Mouse (Mus musculus): Measurements from ENCODE around the gene Rsc1a1. TPM values are rescaled to one million over a fixed set of nuclear protein-coding genes. Genes with fewer than 3 reads are reported as not detected.

Rsc1a1 gene
- total RNA-seq, 2 experiments from 2014 or later: 1.00 TPM; not detected in 1

DNA sequence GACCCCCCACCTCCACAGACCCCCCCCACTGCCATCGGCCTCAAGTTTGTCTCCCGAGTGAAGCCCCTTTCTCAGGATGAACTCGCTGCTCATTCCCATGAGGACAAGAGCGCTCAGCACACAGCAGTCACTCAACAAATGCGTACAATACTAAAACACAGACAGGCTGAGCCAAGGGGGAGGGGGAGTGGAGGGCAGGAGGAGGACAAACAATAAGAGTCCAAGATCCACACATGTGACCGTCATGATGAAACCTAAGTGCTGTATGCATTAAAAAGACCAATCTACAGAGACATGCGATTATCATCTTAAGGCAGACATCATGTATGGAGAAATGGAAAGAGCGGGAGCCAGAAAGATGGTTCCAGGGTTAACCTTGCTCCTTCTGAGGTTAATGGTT is 28.5 kb downstream of the Rsc1a1 start:
- intact Hi-C loops (cut with DNase I): no loop called here
- DNase-seq: no peak

- DNase-seq: peak; percentile 57 to 61
- intact Hi-C loops (cut with DNase I): no loop called here
Observed at GRCm38 (mm10) chr4:141655908-141656608, 29.3 kb downstream of the Rsc1a1 start.

- DNase-seq: no peak
Observed at GRCm38 (mm10) chr4:141654509-141654908, 30.9 kb downstream of the Rsc1a1 start.

GRCm38 (mm10) chr4:141653813-141654212 is 31.6 kb downstream of the Rsc1a1 start:
- no peak for DNase-seq
- intact Hi-C loops (cut with DNase I): no loop called here

More at GRCm38 (mm10) chr4:141654509-141654908, 30.9 kb downstream of the Rsc1a1 start:
- intact Hi-C loops (cut with DNase I): no loop called here

DNA sequence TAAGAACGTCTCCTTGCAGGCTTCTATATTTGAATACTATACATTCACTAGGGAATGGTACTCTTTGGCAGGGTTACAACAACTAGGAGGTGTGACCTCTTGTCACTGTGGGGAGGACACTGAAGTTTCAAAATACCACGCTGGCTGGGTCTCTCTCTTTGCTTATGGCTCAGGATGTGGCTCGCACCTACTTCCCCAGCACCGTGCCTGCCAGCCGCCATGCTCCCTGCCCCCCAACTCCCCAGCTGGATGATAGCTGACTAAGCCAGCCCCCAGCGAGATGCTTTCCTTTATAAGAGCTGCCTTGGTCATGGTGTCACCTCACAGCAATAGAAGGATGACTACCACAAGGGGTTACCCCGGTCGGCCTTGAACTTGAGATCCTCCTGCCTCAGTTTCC is 32.4 kb downstream of the Rsc1a1 start:
- DNase-seq: no peak
- intact Hi-C loops (cut with DNase I): no loop called here

DNA sequence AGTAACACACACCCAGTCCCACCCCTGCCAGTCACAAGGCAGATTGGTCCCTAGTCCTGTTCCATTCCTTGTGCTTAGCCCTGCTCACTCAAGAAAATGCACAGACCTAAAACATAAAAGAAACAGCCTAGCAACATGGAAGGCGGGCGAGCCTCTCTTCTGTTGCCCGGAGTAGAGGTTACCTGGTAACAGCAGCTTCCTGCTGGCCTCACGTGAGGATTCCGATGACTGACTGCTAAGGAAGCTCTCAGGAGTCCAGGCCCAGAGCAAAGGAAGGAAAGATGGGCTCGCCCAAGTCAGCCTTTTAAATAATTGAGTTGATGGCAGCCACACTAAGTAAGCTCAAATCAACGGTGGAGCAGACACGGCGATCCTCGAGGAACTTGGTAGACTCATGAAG is 33.5 kb downstream of the Rsc1a1 start:
- intact Hi-C loops (cut with DNase I): no loop called here
- DNase-seq: no peak

- DNase-seq: peak; percentile 49 to 51
- intact Hi-C loops (cut with DNase I): no loop called here
Observed at GRCm38 (mm10) chr4:141651286-141651685, 34.1 kb downstream of the Rsc1a1 start.

GRCm38 (mm10) chr4:141649244-141649643 is 36.2 kb downstream of the Rsc1a1 start:
- DNase-seq: no peak
- intact Hi-C loops (cut with DNase I): no loop called here

GRCm38 (mm10) chr4:141648262-141648661 is 37.1 kb downstream of the Rsc1a1 start:
- intact Hi-C loops (cut with DNase I): no loop called here
- DNase-seq: peak in 1 of 2 experiments; percentile 57

DNA sequence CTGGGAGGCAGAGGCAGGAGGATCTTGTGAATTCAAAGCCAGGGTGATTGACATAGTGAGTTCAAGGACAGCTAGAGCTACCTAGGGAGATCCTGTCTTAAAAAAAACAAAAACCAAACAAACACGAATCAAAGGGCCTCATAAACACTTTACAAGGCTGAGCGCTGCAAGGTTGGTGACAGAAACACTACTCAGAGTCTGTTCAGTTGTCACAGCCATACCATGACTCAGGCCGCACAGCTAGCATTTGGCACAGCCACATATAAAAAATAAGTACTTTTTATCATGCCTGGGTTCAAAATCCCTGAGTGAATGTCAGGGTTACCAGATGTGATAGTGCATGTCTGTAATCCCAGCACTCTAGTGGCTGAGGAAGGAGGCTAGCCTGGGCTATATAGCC is 38.2 kb downstream of the Rsc1a1 start:
- intact Hi-C loops (cut with DNase I): no loop called here
- no peak for DNase-seq

DNA sequence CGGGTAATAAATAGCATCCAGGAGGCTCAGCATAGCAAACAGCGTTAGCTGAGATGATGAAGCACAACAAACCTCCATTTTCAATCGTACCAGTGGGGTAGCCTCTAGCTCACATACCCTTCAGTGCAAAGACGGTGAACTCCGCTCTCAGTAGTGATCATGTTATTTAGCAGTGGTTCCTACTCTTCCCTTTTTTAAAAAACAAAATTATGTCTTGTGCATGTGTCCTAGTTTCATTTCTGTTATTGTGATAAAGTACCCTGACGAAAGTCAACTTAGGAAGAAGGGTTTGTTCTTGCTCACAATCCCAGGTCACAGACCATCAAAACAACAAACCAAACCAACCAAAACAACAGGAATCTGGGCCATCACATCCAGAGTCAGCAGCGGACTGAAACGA is 39.4 kb downstream of the Rsc1a1 start:
- intact Hi-C loops (cut with DNase I): no loop called here
- DNase-seq: no peak

GRCm38 (mm10) chr4:141643118-141643855 is 42.1 kb downstream of the Rsc1a1 start:
- intact Hi-C loops (cut with DNase I): no loop called here
- peak; percentile 72 to 78 for DNase-seq

- intact Hi-C loops (cut with DNase I): no loop called here
- DNase-seq: no peak
Observed at GRCm38 (mm10) chr4:141641961-141642811, 43.2 kb downstream of the Rsc1a1 start.

GRCm38 (mm10) chr4:141641353-141641771 is 44.0 kb downstream of the Rsc1a1 start:
- peak; percentile 57 to 66 for DNase-seq
- intact Hi-C loops (cut with DNase I): no loop called here

GRCm38 (mm10) chr4:141639474-141639873 is 45.9 kb downstream of the Rsc1a1 start:
- intact Hi-C loops (cut with DNase I): no loop called here
- DNase-seq: no peak

DNA sequence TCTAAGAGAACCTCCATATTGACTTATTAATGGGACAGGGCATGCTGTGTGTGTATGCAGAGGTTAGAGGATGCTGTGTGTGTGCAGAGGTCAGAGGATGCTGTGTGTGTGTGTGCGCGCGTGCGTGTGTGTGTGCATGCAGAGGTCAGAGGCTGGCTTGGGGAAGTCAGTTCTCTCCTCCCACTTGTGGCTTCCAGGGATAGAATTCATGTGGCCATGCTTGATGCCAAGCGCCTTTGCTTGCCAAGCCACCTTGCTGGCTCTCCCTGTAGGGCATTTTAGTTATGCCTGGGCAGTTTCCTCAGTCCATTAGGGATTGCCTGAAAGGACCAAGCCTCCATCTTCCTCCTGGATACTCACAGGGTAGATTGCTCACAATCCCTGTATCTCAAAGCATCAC is 48.7 kb downstream of the Rsc1a1 start:
- intact Hi-C loops (cut with DNase I): no loop called here
- peak; percentile 39 to 44 for DNase-seq

DNA sequence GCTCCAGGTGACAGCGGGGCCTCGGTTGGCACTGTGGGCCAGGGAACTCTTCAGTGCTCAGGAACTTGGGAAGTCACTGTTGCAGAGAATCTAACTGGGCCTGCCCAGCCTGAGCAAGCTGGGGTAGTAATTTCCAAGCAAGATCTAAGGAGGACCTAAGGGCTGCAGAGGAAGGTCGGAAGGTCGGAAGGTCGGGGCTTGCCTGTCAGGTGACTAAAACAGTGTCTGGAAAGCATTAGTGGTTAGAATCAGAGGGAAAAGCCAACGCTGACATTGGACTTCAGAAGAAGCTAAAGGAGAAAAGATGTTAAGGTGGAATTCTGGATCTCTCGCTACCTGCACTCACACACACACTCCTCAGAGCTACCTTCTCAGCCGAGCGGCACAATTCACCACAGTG is 49.4 kb downstream of the Rsc1a1 start:
- intact Hi-C loops (cut with DNase I): no loop called here
- DNase-seq: no peak

All from heart, postnatal 36 days (tissue).